Mouse (Mus musculus): ENCODE measurements around the gene Spi1.

GRCm38 (mm10) chr2:91157002-91157752 is 75.0 kb downstream of the Spi1 start:
- TF ChIP-seq CTCF (IDR thresholded peaks at IDR 0.05; ENCODE audit: low read depth) (no peak), EP300 (IDR thresholded peaks at IDR 0.05; ENCODE audit: low read depth) (no peak)
